Mouse (Mus musculus) MEL (cell line): ENCODE measurements around the gene Mrpl10. TPM values are rescaled to one million over a fixed set of nuclear protein-coding genes. Genes with fewer than 3 reads are reported as not detected.

Source experiments
- DNase-seq: peaks from one replicate; pipeline ENCODE4 v3.0.0; 2011; ENCODE audit warnings: low read depth, low spot score
- H3K27ac ChIP-seq: 2 replicates; pipeline ENCODE4 v1.5.1; 2012; ENCODE audit warnings: low read depth, mild to moderate bottlenecking, control low read depth, low read length, moderate library complexity; ENCODE audit not compliant: control insufficient read depth
- H3K27me3 ChIP-seq, 2 experiments: fragments of 150-350 bp in 1 of 2; sonication (generic) in 1 of 2; 2 replicates each; pipeline ENCODE4 v1.6.1; 2012; ENCODE audit warnings: low read length in 2 of 2, mild to moderate bottlenecking in 2 of 2, improper control_type of control experiment in 1 of 2, moderate library complexity in 1 of 2; ENCODE audit not compliant: insufficient read depth in 2 of 2, control insufficient read depth in 1 of 2
- H3K36me3 ChIP-seq, 2 experiments: 2 replicates each; pipeline ENCODE4 v1.6.1; 2012 to 2014; ENCODE audit warnings: low read length in 2 of 2, improper control_type of control experiment in 1 of 2, inconsistent platforms in 1 of 2, mild to moderate bottlenecking in 1 of 2; ENCODE audit not compliant: insufficient read depth in 2 of 2, control insufficient read depth in 1 of 2
- H3K4me1 ChIP-seq, 2 experiments: fragments of 150-350 bp in 1 of 2; sonication (generic) in 1 of 2; 2 replicates each; pipeline ENCODE4 v1.6.1; 2012; ENCODE audit warnings: low read length in 2 of 2, improper control_type of control experiment in 1 of 2, mild to moderate bottlenecking in 1 of 2; ENCODE audit not compliant: insufficient read depth in 2 of 2, control insufficient read depth in 1 of 2
- H3K4me3 ChIP-seq, 2 experiments: fragments of 150-350 bp in 1 of 2; sonication (generic) in 1 of 2; 2 replicates each; pipeline ENCODE4 v1.5.1; 2012; ENCODE audit warnings: low read depth in 2 of 2, low read length in 2 of 2, mild to moderate bottlenecking in 2 of 2, moderate library complexity in 2 of 2, control low read depth in 1 of 2, improper control_type of control experiment in 1 of 2; ENCODE audit not compliant: control insufficient read depth in 1 of 2, insufficient read depth in 1 of 2
- H3K79me2 ChIP-seq: 2 replicates; pipeline ENCODE4 v1.6.1; 2012; ENCODE audit warnings: mild to moderate bottlenecking, low read length, moderate library complexity; ENCODE audit not compliant: control insufficient read depth, poor library complexity, insufficient read depth
- H3K9ac ChIP-seq: 2 replicates; pipeline ENCODE4 v1.6.1; 2012; ENCODE audit warnings: low read depth, mild to moderate bottlenecking, control low read depth, low read length, moderate library complexity; ENCODE audit not compliant: control insufficient read depth, poor library complexity, severe bottlenecking
- H3K9me3 ChIP-seq: fragments of 150-350 bp; sonication (generic); replicated peaks from 2 replicates; pipeline ENCODE4 v1.6.1; 2012; ENCODE audit warnings: mild to moderate bottlenecking, low read length, improper control_type of control experiment, moderate library complexity; ENCODE audit not compliant: insufficient read depth
- ELF1 ChIP-seq: IDR thresholded peaks from 2 replicates; pipeline ENCODE4 v1.6.1; 2014; ENCODE audit warnings: low read depth, mild to moderate bottlenecking, inconsistent platforms, low read length, improper control_type of control experiment, moderate library complexity
- ETS1 ChIP-seq: IDR thresholded peaks from 2 replicates; pipeline ENCODE4 v1.6.1; 2012; ENCODE audit warnings: low read depth, mild to moderate bottlenecking, inconsistent platforms, low read length, improper control_type of control experiment, moderate library complexity
- HCFC1 ChIP-seq: IDR thresholded peaks from 2 replicates; pipeline ENCODE4 v1.6.1; 2012; ENCODE audit warnings: low read depth, mild to moderate bottlenecking, inconsistent platforms, low read length, improper control_type of control experiment, moderate library complexity
- MAFK ChIP-seq: IDR thresholded peaks from 2 replicates; pipeline ENCODE4 v1.6.1; 2011; ENCODE audit warnings: low read depth, mild to moderate bottlenecking, low read length, improper control_type of control experiment, borderline replicate concordance
- MAZ ChIP-seq: IDR thresholded peaks from 2 replicates; pipeline ENCODE4 v1.6.1; 2012; ENCODE audit warnings: low read depth, mild to moderate bottlenecking, inconsistent platforms, low read length, improper control_type of control experiment
- MEF2A ChIP-seq: IDR thresholded peaks from 2 replicates; pipeline ENCODE4 v1.6.1; 2014; ENCODE audit warnings: low read depth, mild to moderate bottlenecking, inconsistent platforms, low read length, improper control_type of control experiment; ENCODE audit not compliant: poor library complexity, insufficient replicate concordance, severe bottlenecking; ENCODE audit errors: extremely low read depth
- NELFE ChIP-seq: IDR thresholded peaks from 2 replicates; pipeline ENCODE4 v1.6.1; 2011; ENCODE audit warnings: low read depth, low read length, improper control_type of control experiment
- RAD21 ChIP-seq: IDR thresholded peaks from 2 replicates; pipeline ENCODE4 v1.6.1; 2011; ENCODE audit warnings: mild to moderate bottlenecking, low read depth, low read length, improper control_type of control experiment
- SIN3A ChIP-seq: IDR thresholded peaks from 2 replicates; pipeline ENCODE4 v1.6.1; 2012; ENCODE audit warnings: low read length, improper control_type of control experiment, inconsistent platforms
- TAL1 ChIP-seq: IDR thresholded peaks from 2 replicates; pipeline ENCODE4 v1.6.1; 2012; ENCODE audit warnings: mild to moderate bottlenecking, inconsistent platforms, low read length, moderate library complexity, mixed read lengths
- UBTF ChIP-seq: IDR thresholded peaks from 2 replicates; pipeline ENCODE4 v1.6.1; 2012; ENCODE audit warnings: low read depth, mild to moderate bottlenecking, inconsistent platforms, low read length, improper control_type of control experiment, moderate library complexity, borderline replicate concordance; ENCODE audit not compliant: insufficient read depth
- ZKSCAN1 ChIP-seq: IDR thresholded peaks from 2 replicates; pipeline ENCODE4 v1.6.1; 2012; ENCODE audit warnings: low read depth, mild to moderate bottlenecking, inconsistent platforms, low read length, improper control_type of control experiment, moderate library complexity
- polyA plus RNA-seq, 2 experiments: library from polyadenylated mRNA; stranded (reverse) in 1 of 2; unstranded in 1 of 2; fragments of >175 nt in 1 of 2; fragments of >200 nt in 1 of 2; gene quantifications; 2 replicates each; pipeline versions ENCODE4 v1.2.1 to v1.2.4; 2012; ENCODE audit warnings: low replicate concordance in 2 of 2, low read depth in 1 of 2; ENCODE audit not compliant: insufficient read length in 2 of 2, insufficient read depth in 1 of 2, missing spikeins in 1 of 2
- total RNA-seq: library from RNA; depleted of rRNA; stranded (reverse); fragments of 300-350 nt; gene quantifications from 2 replicates; pipeline ENCODE4 v1.2.3, GENCODE M21; 2012

Gene Mrpl10
- total and polyA plus RNA-seq, 3 experiments: 79.3 to 106 TPM; not detected in 1

GRCm38 (mm10) chr11:97066656-97067360 is 25.4 kb downstream of the Mrpl10 start:
- no peaks in the 10 kb centered on the region for H3K4me1 ChIP-seq
- TF ChIP-seq RAD21 (no peak), NELFE (no peak), HCFC1 (no peak), MAFK (no peak), SIN3A (no peak), ELF1 (no peak), TAL1 (no peak)
- TF ChIP-seq, all 39 proteins: peak for 0
- DNase-seq: no peak
- Histone ChIP-seq H3K27ac (no peak overlapping the region), H3K36me3 (no peaks in the 10 kb centered on the region; a peak in 2 of 4 replicates), H3K9ac (no peak overlapping the region), H3K4me3 (no peak overlapping the region), H3K79me2 (no peaks in the 10 kb centered on the region), H3K27me3 (no peaks in the 10 kb centered on the region), H3K9me3 (no peaks in the 10 kb centered on the region)

GRCm38 (mm10) chr11:97069333-97069732 is 28.0 kb downstream of the Mrpl10 start:
- Histone ChIP-seq H3K9ac (no peak overlapping the region), H3K27ac (no peak overlapping the region), H3K27me3 (no peaks in the 10 kb centered on the region), H3K79me2 (no peaks in the 10 kb centered on the region), H3K4me3 (no peak overlapping the region), H3K36me3 (no peaks in the 10 kb centered on the region; a peak in 2 of 4 replicates), H3K9me3 (no peaks in the 10 kb centered on the region), H3K4me1 (no peaks in the 10 kb centered on the region)
- no peak for DNase-seq
- TF ChIP-seq MEF2A (no peak), SIN3A (no peak), MAZ (no peak)

GRCm38 (mm10) chr11:97069770-97070169 is 28.4 kb downstream of the Mrpl10 start:
- Histone ChIP-seq H3K4me3 (no peak overlapping the region), H3K9ac (no peak overlapping the region), H3K27me3 (no peaks in the 10 kb centered on the region), H3K9me3 (no peaks in the 10 kb centered on the region), H3K27ac (no peak overlapping the region), H3K79me2 (no peaks in the 10 kb centered on the region), H3K4me1 (no peaks in the 10 kb centered on the region), H3K36me3 (no peaks in the 10 kb centered on the region; a peak in 2 of 4 replicates)
- no peak for DNase-seq
- TF ChIP-seq ELF1 (no peak), ETS1 (no peak), NELFE (no peak), UBTF (no peak), ZKSCAN1 (no peak), MEF2A (no peak)
